Mouse (Mus musculus): ENCODE results near the gene 1700003E16Rik.

1700003E16Rik gene

GRCm38 (mm10) chr6:83206321-83206720, 50.1 kb downstream of the 1700003E16Rik start:
- no peak for DNase-seq (ENCODE audit: low spot score)

- DNase-seq (ENCODE audit: low spot score): no peak
These were observed 51.3 kb downstream of the 1700003E16Rik start for GRCm38 (mm10) chr6:83207361-83208049.

- no peak for DNase-seq (ENCODE audit: low spot score)
These were observed 51.8 kb downstream of the 1700003E16Rik start for GRCm38 (mm10) chr6:83208050-83208400.

GRCm38 (mm10) chr6:83210495-83210894, 54.3 kb downstream of the 1700003E16Rik start:
- DNase-seq (ENCODE audit: low spot score): no peak

- DNase-seq (ENCODE audit: low spot score): peak; percentile 8
These were observed 55.3 kb downstream of the 1700003E16Rik start for GRCm38 (mm10) chr6:83211526-83211925.
